Mouse (Mus musculus) testis, adult 2 months (tissue): ENCODE data around the gene Serpinf1. TPM values are rescaled to one million over a fixed set of nuclear protein-coding genes. Genes with fewer than 3 reads are reported as not detected.

Experiments
- H3K27ac ChIP-seq: fragments of 200-500 bp; 2 replicates; pipeline ENCODE4 v1.5.1; 2012; ENCODE audit warnings: low read depth, low read length; ENCODE audit not compliant: control insufficient read depth, insufficient read depth
- H3K27me3 ChIP-seq: fragments of 200-500 bp; 2 replicates; pipeline ENCODE4 v1.6.1; 2012; ENCODE audit warnings: mild to moderate bottlenecking, low read length, moderate library complexity; ENCODE audit not compliant: control insufficient read depth, insufficient read depth
- H3K36me3 ChIP-seq: fragments of 200-500 bp; 2 replicates; pipeline ENCODE4 v1.6.1; 2012; ENCODE audit warnings: mild to moderate bottlenecking, low read length; ENCODE audit not compliant: control insufficient read depth, insufficient read depth
- H3K4me1 ChIP-seq: fragments of 200-500 bp; 2 replicates; pipeline ENCODE4 v1.6.1; 2012; ENCODE audit warnings: low read length; ENCODE audit not compliant: control insufficient read depth, insufficient read depth
- H3K4me3 ChIP-seq: fragments of 200-500 bp; 2 replicates; pipeline ENCODE4 v1.5.1; 2012; ENCODE audit warnings: low read depth, mild to moderate bottlenecking, low read length, moderate library complexity, mixed read lengths; ENCODE audit not compliant: control insufficient read depth
- CTCF ChIP-seq: fragments of 200-500 bp; IDR thresholded peaks from 2 replicates; pipeline ENCODE4 v1.5.1; 2012; ENCODE audit warnings: low read depth, mild to moderate bottlenecking, inconsistent platforms, low read length, moderate library complexity; ENCODE audit not compliant: control insufficient read depth, insufficient read depth, insufficient replicate concordance
- POLR2A ChIP-seq: fragments of 200-500 bp; IDR thresholded peaks from 2 replicates; pipeline ENCODE4 v1.6.1; 2012; ENCODE audit warnings: low read depth, mild to moderate bottlenecking, inconsistent platforms, low read length, moderate library complexity; ENCODE audit not compliant: control insufficient read depth
- polyA plus RNA-seq: library from polyadenylated mRNA; depleted of rRNA; stranded (reverse); fragments of >200 nt; gene quantifications from 2 replicates; pipeline ENCODE4 v1.2.3, GENCODE M21; 2012

Serpinf1 gene
- polyA plus RNA-seq, 1 experiment, result 13.3 TPM

DNA sequence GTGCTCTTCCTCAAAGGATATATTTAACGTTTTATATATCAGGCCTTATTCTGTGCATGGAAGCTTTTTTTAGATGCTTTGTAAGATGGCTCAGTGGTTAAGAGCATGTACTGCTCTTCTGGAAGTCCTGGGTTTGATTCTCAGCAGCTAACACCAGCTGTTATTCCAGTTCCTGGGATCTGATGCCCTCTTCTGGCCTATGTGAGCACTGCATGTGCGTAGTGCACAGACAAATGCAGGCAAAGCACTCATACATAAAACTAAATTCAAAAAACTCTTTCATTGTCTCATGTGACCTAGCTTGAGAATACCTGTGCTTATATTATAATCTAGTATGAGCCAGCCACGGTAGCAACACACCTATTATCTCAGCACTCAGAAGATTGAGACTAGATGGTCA, 15.6 kb downstream of the Serpinf1 start:
- TF ChIP-seq CTCF (peak; percentile 37; the same call in 1 of the 2 replicates), POLR2A (no peak)
- Histone ChIP-seq H3K4me1 (no peaks in the 10 kb centered on the region), H3K4me3 (no peak overlapping the region), H3K27ac (no peak overlapping the region), H3K36me3 (no peaks in the 10 kb centered on the region), H3K27me3 (no peaks in the 10 kb centered on the region)

- Histone ChIP-seq H3K27me3 (no peaks in the 10 kb centered on the region), H3K4me3 (no peak overlapping the region), H3K27ac (no peak overlapping the region), H3K4me1 (no peaks in the 10 kb centered on the region), H3K36me3 (no peaks in the 10 kb centered on the region)
- no peak for TF ChIP-seq POLR2A
These were observed 16.4 kb downstream of the Serpinf1 start for GRCm38 (mm10) chr11:75406104-75406503.

- no peaks in the 10 kb centered on the region for H3K4me1 ChIP-seq
- no peaks in the 10 kb centered on the region for H3K27me3 ChIP-seq
- TF ChIP-seq POLR2A (no peak), CTCF (no peak)
- no peak overlapping the region for H3K27ac ChIP-seq
- H3K4me3 ChIP-seq, result no peak overlapping the region
- no peaks in the 10 kb centered on the region; the same call in 1 of the 2 replicates for H3K36me3 ChIP-seq
These were observed 17.7 kb downstream of the Serpinf1 start for GRCm38 (mm10) chr11:75404801-75405200.

DNA sequence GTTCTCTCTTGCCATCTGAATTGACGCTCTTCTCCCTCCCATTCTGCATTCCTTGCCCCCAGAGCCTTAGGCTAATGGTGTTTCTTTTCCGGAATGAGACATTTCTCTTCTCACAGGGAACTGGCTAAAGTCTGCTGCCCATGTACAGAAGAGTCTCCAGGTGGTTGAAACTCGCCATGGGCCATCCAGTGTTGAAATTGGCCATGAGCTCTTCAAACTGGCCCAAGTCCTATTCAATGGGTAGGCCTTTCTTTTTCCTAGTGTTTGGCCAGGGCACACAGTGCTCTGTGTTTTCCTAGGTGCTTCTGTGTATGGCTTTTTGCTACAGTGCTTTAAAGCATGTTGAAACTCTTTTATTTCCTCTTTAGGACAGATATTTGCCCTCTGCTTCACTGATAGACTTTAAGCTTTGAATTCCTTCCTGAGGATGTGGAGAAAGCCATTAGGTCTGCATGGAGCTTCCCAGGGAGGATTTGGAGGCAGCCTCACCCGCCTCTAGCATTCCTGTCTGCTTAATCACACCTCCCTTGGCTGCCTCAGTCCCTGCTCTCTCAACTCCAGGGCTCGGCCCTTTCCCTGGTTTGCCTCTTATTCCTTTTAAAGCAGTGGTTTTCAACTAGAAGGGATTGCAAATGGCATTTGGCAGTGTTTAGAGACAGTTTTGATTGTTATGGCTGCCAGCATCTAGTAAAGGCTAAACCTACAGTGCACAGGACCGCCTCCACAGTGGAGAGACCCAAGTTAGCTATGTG, 19.0 kb downstream of the Serpinf1 start:
- peak overlapping the region; percentile 60 for H3K27ac ChIP-seq
- H3K4me3 ChIP-seq, result no peak overlapping the region
- H3K36me3 ChIP-seq, result no peaks in the 10 kb centered on the region; the same call in 1 of the 2 replicates
- H3K4me1 ChIP-seq, result no peaks in the 10 kb centered on the region
- H3K27me3 ChIP-seq, result no peaks in the 10 kb centered on the region
- TF ChIP-seq POLR2A, result no peak
- TF ChIP-seq CTCF, result no peak

- Histone ChIP-seq H3K4me3 (no peak overlapping the region), H3K36me3 (no peaks in the 10 kb centered on the region; the same call in 1 of the 2 replicates), H3K27ac (peak overlapping the region; percentile 81), H3K27me3 (no peaks in the 10 kb centered on the region), H3K4me1 (no peaks in the 10 kb centered on the region)
- TF ChIP-seq CTCF, result no peak; the same call in 1 of the 2 replicates
- no peak for TF ChIP-seq POLR2A
These were observed 20.2 kb downstream of the Serpinf1 start for GRCm38 (mm10) chr11:75402271-75402690.

GRCm38 (mm10) chr11:75400099-75400498, 22.4 kb downstream of the Serpinf1 start:
- no peak for TF ChIP-seq POLR2A
- no peak for TF ChIP-seq CTCF
- H3K4me3 ChIP-seq, result no peak overlapping the region
- H3K4me1 ChIP-seq, result no peaks in the 10 kb centered on the region
- no peak overlapping the region for H3K27ac ChIP-seq
- H3K36me3 ChIP-seq, result no peaks in the 10 kb centered on the region; the same call in 1 of the 2 replicates
- H3K27me3 ChIP-seq, result no peaks in the 10 kb centered on the region

- Histone ChIP-seq H3K27ac (no peak overlapping the region), H3K27me3 (no peaks in the 10 kb centered on the region), H3K36me3 (no peaks in the 10 kb centered on the region; the same call in 1 of the 2 replicates), H3K4me1 (no peaks in the 10 kb centered on the region), H3K4me3 (no peak overlapping the region)
- TF ChIP-seq POLR2A (no peak), CTCF (no peak)
These were observed 23.1 kb downstream of the Serpinf1 start for GRCm38 (mm10) chr11:75399411-75399841.

DNA sequence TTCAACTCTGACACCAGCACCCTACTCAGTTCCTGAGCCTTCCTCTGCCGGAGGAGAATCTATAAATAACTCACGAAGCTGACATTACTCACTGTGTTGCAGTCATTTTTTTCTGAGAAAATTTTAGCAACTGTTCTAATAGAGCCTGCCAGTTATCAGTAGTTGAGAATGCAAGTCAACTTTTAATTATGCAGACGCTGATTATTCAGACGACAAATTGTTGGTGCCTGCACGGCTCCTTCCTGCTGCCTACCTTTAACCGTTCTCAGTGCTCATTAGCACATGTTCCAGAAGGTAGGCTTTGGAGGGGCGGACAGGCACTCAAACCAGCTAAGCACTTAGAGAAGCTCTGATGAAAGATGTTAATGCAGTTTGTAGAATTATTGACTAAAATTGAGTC, 25.0 kb downstream of the Serpinf1 start:
- Histone ChIP-seq H3K36me3 (no peaks in the 10 kb centered on the region; the same call in 1 of the 2 replicates), H3K4me3 (no peak overlapping the region), H3K27ac (no peak overlapping the region), H3K4me1 (no peaks in the 10 kb centered on the region), H3K27me3 (no peaks in the 10 kb centered on the region)
- TF ChIP-seq POLR2A (no peak), CTCF (no peak)
